Mouse (Mus musculus): ENCODE results near the gene Gm21497. TPM values are rescaled to one million over a fixed set of nuclear protein-coding genes. Genes with fewer than 3 reads are reported as not detected.
"Not testable (repeated sequence)": the region's sequence is repeated elsewhere in the genome, so short reads cannot be mapped to it uniquely, and the experiment has no call there.

Gene Gm21497
- not detected for total RNA-seq (2021)

- DNase-seq (ENCODE audit: low spot score in 2 of 2); intact Hi-C loops (cut with DNase I): not testable (repeated sequence)
Measured at GRCm38 (mm10) chrY:61646446-61646845, at the start of gene Gm21497. Gm21497 (plus strand) TSS chrY:61646746.

All from left cerebral cortex, postnatal 25 days (tissue).